Mouse (Mus musculus): Measurements from ENCODE around the gene Ssr1. TPM values are rescaled to one million over a fixed set of nuclear protein-coding genes. Genes with fewer than 3 reads are reported as not detected.

Ssr1 gene
- total RNA-seq, 2 experiments from 2014 or later, result 96.5 to 126 TPM

GRCm38 (mm10) chr13:37920727-37921126, 73.3 kb downstream of the Ssr1 start:
- ATAC-seq (ENCODE audit: poor library complexity, severe bottlenecking), result no peak

- ATAC-seq (ENCODE audit: poor library complexity, severe bottlenecking), result no peak
Measured at GRCm38 (mm10) chr13:37919711-37920277, 74.2 kb downstream of the Ssr1 start.

- no peak for ATAC-seq (ENCODE audit: poor library complexity, severe bottlenecking)
Measured at GRCm38 (mm10) chr13:37918336-37919261, 75.4 kb downstream of the Ssr1 start.

Other genes starting within 250 kb of the Ssr1 start
- gene Rreb1, start 215.8 kb downstream of the Ssr1 start, total RNA-seq (2015), result 27.0 and 33.7 TPM in 2 replicates
- 10.0 and 12.7 TPM in 2 replicates for gene Rreb1, start 215.8 kb downstream of the Ssr1 start, total RNA-seq (2017)
- gene Riok1, start 42.8 kb upstream of the Ssr1 start, total RNA-seq (2015), result 38.3 and 42.2 TPM in 2 replicates
- gene Riok1, start 42.8 kb upstream of the Ssr1 start, total RNA-seq (2017), result 85.5 and 96.3 TPM in 2 replicates
- gene Cage1, start 42.9 kb upstream of the Ssr1 start, total RNA-seq (2015), result 0.32 and 0.36 TPM in 2 replicates
- gene Cage1, start 42.9 kb upstream of the Ssr1 start, total RNA-seq (2017), result 0.73 and 1.5 TPM in 2 replicates
- 0.23 and 0.29 TPM in 2 replicates for gene Dsp, start 157.1 kb upstream of the Ssr1 start, total RNA-seq (2015)
- gene Dsp, start 157.1 kb upstream of the Ssr1 start, total RNA-seq (2017), result 0.15 and 0.37 TPM in 2 replicates
- 37.0 and 37.7 TPM in 2 replicates for gene Snrnp48, start 210.7 kb upstream of the Ssr1 start, total RNA-seq (2015)
- gene Snrnp48, start 210.7 kb upstream of the Ssr1 start, total RNA-seq (2017), result 69.6 and 86.7 TPM in 2 replicates

All from megakaryocyte, adult 5-6 weeks (primary cell).